Comparison of ENCODE assay signal across 25 mouse cellular contexts in genomic region chr8:89372761-89373160, GRCm38 (mm10).
"Had no signal": no experiment of that assay in that cellular context is flagged by ENCODE, and none has a peak within 500 bp of the region (broad histone marks: within the 10 kb centered on the region; RNA-seq: fewer than 3 reads in every experiment).

No protein-coding gene starts in this region.

- H3K4me3 ChIP-seq: heart, embryonic 10.5 days; heart, embryonic 13.5 days; heart, embryonic 15.5 days; hindbrain, embryonic 13.5 days; hindbrain, embryonic 15.5 days; limb, embryonic 13.5 days; limb, embryonic 15.5 days; liver, embryonic 13.5 days; liver, embryonic 15.5 days had no signal

- H3K36me3 ChIP-seq: heart, embryonic 10.5 days; heart, embryonic 13.5 days; heart, embryonic 15.5 days; hindbrain, embryonic 13.5 days; hindbrain, embryonic 15.5 days; limb, embryonic 13.5 days; limb, embryonic 15.5 days; liver, embryonic 13.5 days; liver, embryonic 15.5 days had no signal

- H3K9me3 ChIP-seq: heart, embryonic 10.5 days; heart, embryonic 13.5 days; heart, embryonic 15.5 days; hindbrain, embryonic 13.5 days; hindbrain, embryonic 15.5 days; limb, embryonic 13.5 days; limb, embryonic 15.5 days; liver, embryonic 13.5 days; liver, embryonic 15.5 days had no signal

- H3K27me3 ChIP-seq: heart, embryonic 13.5 days; heart, embryonic 15.5 days; hindbrain, embryonic 13.5 days; hindbrain, embryonic 15.5 days; limb, embryonic 15.5 days; liver, embryonic 13.5 days; liver, embryonic 15.5 days had no signal

- H3K9ac ChIP-seq: heart, embryonic 13.5 days; heart, embryonic 15.5 days; hindbrain, embryonic 13.5 days; hindbrain, embryonic 15.5 days; limb, embryonic 13.5 days; limb, embryonic 15.5 days; liver, embryonic 13.5 days; liver, embryonic 15.5 days had no signal

- ATAC-seq: hindbrain, postnatal 0 days; intestine, embryonic 16.5 days had no signal

- H3K4me2 ChIP-seq: heart, embryonic 13.5 days; heart, embryonic 15.5 days; hindbrain, embryonic 13.5 days; hindbrain, embryonic 15.5 days; limb, embryonic 13.5 days; limb, embryonic 15.5 days; liver, embryonic 13.5 days; liver, embryonic 15.5 days had no signal

- H3K27ac ChIP-seq: heart, embryonic 10.5 days; heart, embryonic 13.5 days; heart, embryonic 15.5 days; hindbrain, embryonic 13.5 days; hindbrain, embryonic 15.5 days; hindbrain, postnatal 0 days; kidney, postnatal 0 days; limb, embryonic 13.5 days; limb, embryonic 15.5 days; liver, embryonic 13.5 days; liver, embryonic 15.5 days had no signal

- DNase-seq: gastrocnemius, postnatal 14 days; gastrocnemius, postnatal 36 days; heart, adult 18-20 months; heart, postnatal 14 days; heart, postnatal 36 days; kidney, adult 11 months; kidney, adult 8-10 months; kidney, postnatal 14 days; kidney, postnatal 36 days; layer of hippocampus, adult 9-11 months; layer of hippocampus, postnatal 36 days; left cerebral cortex, postnatal 4 days; liver, embryonic 13.5 days; lung, adult 18-20 months had no signal

- H3K4me1 ChIP-seq: heart, embryonic 13.5 days; heart, embryonic 15.5 days; hindbrain, embryonic 13.5 days; hindbrain, embryonic 15.5 days; limb, embryonic 15.5 days; liver, embryonic 13.5 days; liver, embryonic 15.5 days had no signal
